Mouse (Mus musculus) lung, postnatal 10 days (tissue): ENCODE results near the gene Sema6d.
A peak's percentile ranks its signal among the peaks of the same experiment; 100 is the strongest.

Experiments
- DNase-seq: peaks from one replicate; pipeline ENCODE4 v3.0.0; 2021

Gene Sema6d

GRCm38 (mm10) chr2:124089813-124090230, at the start of gene Sema6d:
TSS of gene Sema6d (plus strand) at chr2:124089969.
- peak; percentile 58 for DNase-seq

GRCm38 (mm10) chr2:124059910-124060309, 29.9 kb upstream of the Sema6d start:
- DNase-seq = no peak

GRCm38 (mm10) chr2:124068380-124068779, 21.4 kb upstream of the Sema6d start:
- no peak for DNase-seq

- DNase-seq = no peak
Measured at GRCm38 (mm10) chr2:124070664-124071063, 19.1 kb upstream of the Sema6d start.

GRCm38 (mm10) chr2:124071380-124071779, 18.4 kb upstream of the Sema6d start:
- DNase-seq = no peak

GRCm38 (mm10) chr2:124090231-124091141, 717 bp downstream of the Sema6d start:
- DNase-seq = peak; percentile 57

GRCm38 (mm10) chr2:124099697-124100096, 9.9 kb downstream of the Sema6d start:
- no peak for DNase-seq

GRCm38 (mm10) chr2:124100486-124101200, 10.9 kb downstream of the Sema6d start:
- peak; percentile 73 for DNase-seq

- DNase-seq = no peak
Measured at GRCm38 (mm10) chr2:124101201-124101517, 11.4 kb downstream of the Sema6d start.

- DNase-seq = no peak
Measured at GRCm38 (mm10) chr2:124101580-124101979, 11.8 kb downstream of the Sema6d start.

GRCm38 (mm10) chr2:124103277-124103676, 13.5 kb downstream of the Sema6d start:
- peak; percentile 51 for DNase-seq

- DNase-seq = peak; percentile 63
Measured at GRCm38 (mm10) chr2:124118469-124119243, 28.9 kb downstream of the Sema6d start.

- no peak for DNase-seq
Measured at GRCm38 (mm10) chr2:124120355-124120754, 30.6 kb downstream of the Sema6d start.

GRCm38 (mm10) chr2:124121539-124121938, 31.8 kb downstream of the Sema6d start:
- peak; percentile 5 for DNase-seq

GRCm38 (mm10) chr2:124125504-124125903, 35.7 kb downstream of the Sema6d start:
- DNase-seq = no peak

- DNase-seq = no peak
Measured at GRCm38 (mm10) chr2:124126853-124127252, 37.1 kb downstream of the Sema6d start.

- no peak for DNase-seq
Measured at GRCm38 (mm10) chr2:124130876-124131275, 41.1 kb downstream of the Sema6d start.

- no peak for DNase-seq
Measured at GRCm38 (mm10) chr2:124141510-124142044, 51.8 kb downstream of the Sema6d start.

- DNase-seq = no peak
Measured at GRCm38 (mm10) chr2:124145528-124145927, 55.8 kb downstream of the Sema6d start.

- no peak for DNase-seq
Measured at GRCm38 (mm10) chr2:124158158-124158557, 68.4 kb downstream of the Sema6d start.

- DNase-seq = no peak
Measured at GRCm38 (mm10) chr2:124162001-124162599, 72.3 kb downstream of the Sema6d start.

GRCm38 (mm10) chr2:124168411-124168810, 78.6 kb downstream of the Sema6d start:
- DNase-seq = no peak
